Mouse (Mus musculus) left cerebral cortex, postnatal 25 days (tissue): ENCODE results near the gene Lrrc63. TPM values are rescaled to one million over a fixed set of nuclear protein-coding genes. Genes with fewer than 3 reads are reported as not detected.

Experiments
- DNase-seq, 2 experiments: peaks; one replicate each; pipeline ENCODE4 v3.0.0; 2022; ENCODE audit warnings: low spot score in 2 of 2, mixed read lengths in 1 of 2
- intact Hi-C: fragments of 180-260 bp; cut with DNase I; formaldehyde crosslinking; loops from one replicate; pipeline ENCODE4 v1.15.1; 2025
- total RNA-seq, 2 experiments: library from RNA; stranded (reverse); gene quantifications; 2 replicates each; pipeline ENCODE4 v1.2.3; 2021

Lrrc63 gene
- total RNA-seq, 2 experiments from 2014 or later = not detected

DNA sequence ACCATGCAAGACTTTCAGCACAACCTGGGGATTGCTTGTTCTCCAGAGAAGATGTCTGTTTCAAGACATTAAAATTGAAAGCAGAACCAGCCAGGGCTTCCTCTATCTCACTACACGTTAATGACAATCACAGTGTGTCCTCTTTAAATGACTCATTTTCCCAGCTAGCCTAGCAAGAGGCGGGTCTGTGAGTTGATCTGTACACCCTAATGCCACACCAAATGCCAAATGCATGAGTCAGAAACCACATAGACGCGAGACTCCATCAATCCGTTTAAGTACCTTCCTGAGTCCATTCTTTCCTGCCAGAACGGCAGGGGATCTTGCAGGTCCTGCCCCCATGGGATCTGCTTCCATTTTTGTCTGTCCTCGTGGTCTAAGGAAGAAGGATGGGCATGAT is 85.5 kb downstream of the Lrrc63 start:
- intact Hi-C loops = no loop called here
- DNase-seq = no peak

DNA sequence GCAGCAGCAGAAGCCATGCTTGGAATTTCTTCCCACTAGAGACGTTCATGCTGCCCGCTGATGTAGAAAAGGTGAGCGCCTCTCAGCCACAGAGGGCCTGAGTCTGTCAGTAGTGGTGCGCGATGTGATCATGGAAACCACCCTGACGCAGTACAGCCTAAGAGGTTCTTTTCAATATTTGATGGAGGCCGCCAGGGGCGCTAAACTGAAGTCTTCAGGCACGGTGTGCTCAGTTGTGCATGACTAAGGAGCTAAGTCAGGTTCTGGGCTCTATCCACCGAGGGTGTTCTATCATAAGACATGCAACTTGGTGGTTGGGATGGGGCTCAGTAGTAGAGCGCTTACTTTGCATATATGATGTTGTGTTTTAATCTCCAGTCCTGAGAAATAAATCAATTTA is 95.2 kb downstream of the Lrrc63 start:
- DNase-seq = no peak
- intact Hi-C loops = no loop called here

Other genes with a start within 250 kb of the Lrrc63 start
- gene Lrch1, start 183.0 kb downstream of the Lrrc63 start, total RNA-seq = 10 to 100 TPM; 14.2 to 15.8 TPM
- gene Rubcnl, start 114.9 kb downstream of the Lrrc63 start, total RNA-seq = 1 to 10 TPM; 1.6 to 2.6 TPM
- gene Lcp1, start 220 bp upstream of the Lrrc63 start, total RNA-seq = 1 to 10 TPM; 7.3 to 7.9 TPM
- not detected for gene Cpb2, start 111.4 kb upstream of the Lrrc63 start, total RNA-seq
- 10 to 100 TPM; 53.2 to 58.2 TPM for gene Zc3h13, start 153.5 kb upstream of the Lrrc63 start, total RNA-seq